Mouse (Mus musculus) lung, embryonic 14.5 days (tissue): ENCODE data around the gene Kdm2b. TPM values are rescaled to one million over a fixed set of nuclear protein-coding genes. Genes with fewer than 3 reads are reported as not detected.

ENCODE experiments used
- ATAC-seq: fragments of 200-750 bp; cut with Nextera tagmentation; 2 replicates; pipeline ENCODE4 v1.8.0; 2017; ENCODE audit warnings: mild to moderate bottlenecking, moderate TSS enrichment, moderate library complexity; ENCODE audit not compliant: insufficient read depth
- DNase-seq: peaks from one replicate; pipeline ENCODE4 v3.0.0-alpha.2; 2015
- H3K27ac ChIP-seq: fragments of 300-500 bp; sonication (generic); 2 replicates; pipeline ENCODE4 v1.5.1; 2014; ENCODE audit warnings: low read depth, mild to moderate bottlenecking, moderate library complexity
- H3K27me3 ChIP-seq: fragments of 300-500 bp; sonication (generic); 2 replicates; pipeline ENCODE4 v1.6.1; 2014; ENCODE audit warnings: low read length, control low read depth; ENCODE audit not compliant: insufficient read depth
- H3K36me3 ChIP-seq: fragments of 300-500 bp; sonication (generic); 2 replicates; pipeline ENCODE4 v1.6.1; 2014; ENCODE audit warnings: control low read depth; ENCODE audit not compliant: insufficient read depth
- H3K4me1 ChIP-seq: fragments of 300-500 bp; sonication (generic); 2 replicates; pipeline ENCODE4 v1.6.1; 2014; ENCODE audit warnings: antibody characterized with exemption, control low read depth; ENCODE audit not compliant: insufficient read depth
- H3K4me2 ChIP-seq: fragments of 300-500 bp; sonication (generic); 2 replicates; pipeline ENCODE4 v1.6.1; 2014; ENCODE audit warnings: mild to moderate bottlenecking
- H3K4me3 ChIP-seq: fragments of 300-500 bp; sonication (generic); 2 replicates; pipeline ENCODE4 v1.5.1; 2014; ENCODE audit warnings: low read depth, low read length
- H3K9ac ChIP-seq: fragments of 300-500 bp; sonication (generic); 2 replicates; pipeline ENCODE4 v1.6.1; 2014
- H3K9me3 ChIP-seq: fragments of 300-500 bp; sonication (generic); 2 replicates; pipeline ENCODE4 v1.6.1; 2016; ENCODE audit warnings: low read depth, low read length, control low read depth
- CTCF ChIP-seq: IDR thresholded peaks from 2 replicates; pipeline ENCODE4 v1.5.1; 2016; ENCODE audit warnings: antibody characterized with exemption, low read depth
- WGBS: fragments of 180-500 bp; shearing (Covaris S2); extraction: QIAGEN DNeasy Blood & Tissue Kit; methylation state at CpG from one replicate; pipeline ENCODE4 v1.1.7; 2014; 5-methylcytosine and 5-hydroxymethylcytosine counted together
- polyA plus RNA-seq: library from polyadenylated mRNA; unstranded; fragments of >200 nt; fragmentation: Nextera tagmentation; extraction: Ambion mirVana; gene quantifications from 2 replicates; pipeline ENCODE4 v1.2.1, GENCODE M21; 2014

Kdm2b gene
- polyA plus RNA-seq, 1 experiment from 2014 or later, result 46.7 TPM

- H3K27ac ChIP-seq, result no peak overlapping the region
- H3K9me3 ChIP-seq, result no peaks in the 10 kb centered on the region
- WGBS, result 79% methylated on average over 3 of the region's 3 CpGs
- no peaks in the 10 kb centered on the region for H3K4me1 ChIP-seq
- no peak for DNase-seq
- no peak overlapping the region for H3K9ac ChIP-seq
- ATAC-seq, result no peak
- no peak overlapping the region for H3K4me2 ChIP-seq
- H3K4me3 ChIP-seq, result no peak overlapping the region
- no peaks in the 10 kb centered on the region for H3K36me3 ChIP-seq
- H3K27me3 ChIP-seq, result no peaks in the 10 kb centered on the region
- no peak for TF ChIP-seq CTCF
These were observed 50.9 kb downstream of the Kdm2b start for GRCm38 (mm10) chr5:122938676-122939075.

GRCm38 (mm10) chr5:122937958-122938540 is 51.6 kb downstream of the Kdm2b start:
- peak; percentile 58 for DNase-seq
- TF ChIP-seq CTCF, result no peak
- Histone ChIP-seq H3K9me3 (no peaks in the 10 kb centered on the region), H3K27me3 (no peaks in the 10 kb centered on the region), H3K27ac (no peak overlapping the region), H3K4me1 (no peaks in the 10 kb centered on the region), H3K36me3 (0 out of 2 replicates have a peak, but pooled peaks cover under 1% of the 10 kb centered on the region), H3K9ac (no peak overlapping the region), H3K4me2 (no peak overlapping the region), H3K4me3 (no peak overlapping the region)
- ATAC-seq, result no peak
- 44% methylated on average over 4 of the region's 4 CpGs for WGBS

GRCm38 (mm10) chr5:122937031-122937430 is 52.6 kb downstream of the Kdm2b start:
- no peak overlapping the region for H3K9ac ChIP-seq
- H3K4me2 ChIP-seq, result no peak overlapping the region
- WGBS, result 78% methylated on average over 6 of the region's 6 CpGs

GRCm38 (mm10) chr5:122935810-122936209 is 53.8 kb downstream of the Kdm2b start:
- WGBS, result 84% methylated on average over 4 of the region's 4 CpGs
- no peak for DNase-seq

More at GRCm38 (mm10) chr5:122937031-122937430, 52.6 kb downstream of the Kdm2b start:
- Histone ChIP-seq H3K4me3 (no peak overlapping the region), H3K27me3 (no peaks in the 10 kb centered on the region), H3K9me3 (no peaks in the 10 kb centered on the region), H3K27ac (no peak overlapping the region), H3K4me1 (no peaks in the 10 kb centered on the region), H3K36me3 (peaks cover 11% of the 10 kb centered on the region; the same call in 1 of the 2 replicates)
- DNase-seq (no peak), ATAC-seq (no peak)
- no peak for TF ChIP-seq CTCF

GRCm38 (mm10) chr5:122930991-122931390 is 58.6 kb downstream of the Kdm2b start:
- no peaks in the 10 kb centered on the region for H3K9me3 ChIP-seq
- H3K9ac ChIP-seq, result no peak overlapping the region
- H3K4me1 ChIP-seq, result no peaks in the 10 kb centered on the region; the same call in 1 of the 2 replicates
- DNase-seq, result peak; percentile 37
- 74% methylated on average over 7 of the region's 7 CpGs for WGBS
- no peaks in the 10 kb centered on the region for H3K27me3 ChIP-seq
- H3K36me3 ChIP-seq, result peaks cover 12% of the 10 kb centered on the region; the same call in 1 of the 2 replicates
- no peak for ATAC-seq
- no peak overlapping the region for H3K27ac ChIP-seq
- no peak overlapping the region for H3K4me2 ChIP-seq
- H3K4me3 ChIP-seq, result no peak overlapping the region
- TF ChIP-seq CTCF, result no peak

More at GRCm38 (mm10) chr5:122935810-122936209, 53.8 kb downstream of the Kdm2b start:
- H3K4me3 ChIP-seq, result no peak overlapping the region
- H3K27me3 ChIP-seq, result no peaks in the 10 kb centered on the region
- H3K9me3 ChIP-seq, result no peaks in the 10 kb centered on the region
- no peak overlapping the region for H3K9ac ChIP-seq
- 0 out of 2 replicates have a peak, but pooled peaks have one; percentile 17 for TF ChIP-seq CTCF
- no peaks in the 10 kb centered on the region for H3K4me1 ChIP-seq
- no peak overlapping the region for H3K4me2 ChIP-seq
- no peak overlapping the region for H3K27ac ChIP-seq
- no peak for ATAC-seq
- H3K36me3 ChIP-seq, result peaks cover 12% of the 10 kb centered on the region; the same call in 1 of the 2 replicates

GRCm38 (mm10) chr5:122928293-122928692 is 61.3 kb downstream of the Kdm2b start:
- H3K27ac ChIP-seq, result no peak overlapping the region
- H3K4me1 ChIP-seq, result no peaks in the 10 kb centered on the region; the same call in 1 of the 2 replicates
- H3K4me2 ChIP-seq, result no peak overlapping the region
- no peak overlapping the region for H3K9ac ChIP-seq
- H3K9me3 ChIP-seq, result no peaks in the 10 kb centered on the region
- WGBS, result 76% methylated on average over 3 of the region's 3 CpGs
- no peaks in the 10 kb centered on the region for H3K27me3 ChIP-seq
- H3K36me3 ChIP-seq, result peaks cover 12% of the 10 kb centered on the region; the same call in 1 of the 2 replicates
- DNase-seq (no peak), ATAC-seq (peak; percentile 47; the same call in 1 of the 2 replicates)
- no peak for TF ChIP-seq CTCF
- H3K4me3 ChIP-seq, result no peak overlapping the region

- peaks cover 8% of the 10 kb centered on the region; the same call in 1 of the 2 replicates for H3K36me3 ChIP-seq
- DNase-seq (no peak), ATAC-seq (no peak)
- H3K4me1 ChIP-seq, result no peaks in the 10 kb centered on the region; the same call in 1 of the 2 replicates
- H3K27me3 ChIP-seq, result no peaks in the 10 kb centered on the region
- WGBS, result 66% methylated on average over 6 of the region's 6 CpGs
- no peaks in the 10 kb centered on the region for H3K9me3 ChIP-seq
- H3K4me3 ChIP-seq, result no peak overlapping the region
- no peak overlapping the region for H3K9ac ChIP-seq
- H3K4me2 ChIP-seq, result no peak overlapping the region
- H3K27ac ChIP-seq, result no peak overlapping the region
- TF ChIP-seq CTCF, result no peak
These were observed 61.9 kb downstream of the Kdm2b start for GRCm38 (mm10) chr5:122927703-122928102.
